Mouse (Mus musculus) stomach, postnatal 0 days (tissue): Measurements from ENCODE around the gene Spsb1.

Experiments
- CTCF ChIP-seq: IDR thresholded peaks from 2 replicates; pipeline ENCODE4 v1.5.1; 2016; ENCODE audit warnings: antibody characterized with exemption, low read depth, mild to moderate bottlenecking, moderate library complexity
- EP300 ChIP-seq: optimal IDR thresholded peaks from 2 replicates; pipeline ENCODE3; 2016; ENCODE audit warnings: antibody characterized with exemption

DNA sequence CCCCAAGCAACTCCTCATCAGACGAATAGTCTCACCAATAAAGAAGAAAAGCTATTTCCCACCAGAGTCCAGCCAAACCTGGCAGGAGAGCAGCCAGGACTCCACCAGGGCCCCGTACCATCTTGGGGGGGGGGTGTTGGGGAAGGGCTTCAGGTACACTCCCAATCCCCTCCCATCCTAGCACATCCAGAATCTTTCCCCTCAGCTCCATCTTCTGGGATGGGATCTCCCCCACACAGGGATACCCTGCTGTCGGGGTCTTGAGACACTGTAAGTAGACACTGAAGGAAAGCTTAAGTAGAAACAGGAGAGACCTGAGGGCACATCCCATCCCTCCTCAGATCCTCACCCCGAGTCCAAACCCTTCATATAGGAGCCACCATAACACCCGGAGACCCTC lies 31.8 kb downstream of the Spsb1 start:
- TF ChIP-seq CTCF: no peak
- TF ChIP-seq EP300: no peak
